Mouse (Mus musculus) small intestine, adult 2 months (tissue): Measurements from ENCODE around the gene Clptm1. TPM values are rescaled to one million over a fixed set of nuclear protein-coding genes. Genes with fewer than 3 reads are reported as not detected.
A peak's percentile ranks its signal among the peaks of the same experiment; 100 is the strongest.

Experiments
- H3K27ac ChIP-seq: fragments of 200-500 bp; 2 replicates; pipeline ENCODE4 v1.5.1; 2012; ENCODE audit warnings: low read depth, low read length, control low read depth, inconsistent platforms; ENCODE audit not compliant: insufficient read depth
- H3K27me3 ChIP-seq: fragments of 200-500 bp; 2 replicates; pipeline ENCODE4 v1.6.1; 2012; ENCODE audit warnings: mild to moderate bottlenecking, moderate library complexity, low read length, inconsistent platforms; ENCODE audit not compliant: control insufficient read depth, insufficient read depth
- H3K36me3 ChIP-seq: fragments of 200-500 bp; 2 replicates; pipeline ENCODE4 v1.6.1; 2012; ENCODE audit warnings: mild to moderate bottlenecking, low read length, control low read depth, inconsistent platforms; ENCODE audit not compliant: control insufficient read depth, insufficient read depth
- H3K4me1 ChIP-seq: fragments of 200-500 bp; 2 replicates; pipeline ENCODE4 v1.6.1; 2012; ENCODE audit warnings: low read length, inconsistent platforms, mixed read lengths; ENCODE audit not compliant: control insufficient read depth, insufficient read depth, insufficient read length
- H3K4me3 ChIP-seq: fragments of 200-500 bp; 2 replicates; pipeline ENCODE4 v1.5.1; 2012; ENCODE audit warnings: low read depth, mild to moderate bottlenecking, control low read depth, inconsistent platforms, low read length, moderate library complexity
- CTCF ChIP-seq: fragments of 200-500 bp; IDR thresholded peaks from 2 replicates; pipeline ENCODE4 v1.5.1; 2012; ENCODE audit warnings: low read depth, mild to moderate bottlenecking, control low read depth, inconsistent platforms, low read length, moderate library complexity, mixed read lengths; ENCODE audit not compliant: insufficient replicate concordance, insufficient read length; ENCODE audit errors: extremely low read depth
- POLR2A ChIP-seq: fragments of 200-500 bp; IDR thresholded peaks from 2 replicates; pipeline ENCODE4 v1.6.1; 2012; ENCODE audit warnings: low read depth, mild to moderate bottlenecking, control low read depth, inconsistent platforms, low read length, moderate library complexity
- WGBS: fragments of 180-500 bp; shearing (Covaris S2); methylation state at CpG from one replicate; pipeline ENCODE4 v1.1.7; 2018; 5-methylcytosine and 5-hydroxymethylcytosine counted together
- polyA plus RNA-seq: library from polyadenylated mRNA; depleted of rRNA; stranded (reverse); fragments of >200 nt; gene quantifications from 2 replicates; pipeline ENCODE4 v1.2.3, GENCODE M21; 2012

Gene Clptm1
- polyA plus RNA-seq, 1 experiment = 141 TPM

GRCm38 (mm10) chr7:19663940-19664339 lies 893 bp downstream of the Clptm1 start:
- peak overlapping the region; percentile 95 for H3K4me3 ChIP-seq
- TF ChIP-seq POLR2A (no peak), CTCF (no peak)
- WGBS = 12% methylated on average over 8 of the region's 8 CpGs
- no peaks in the 10 kb centered on the region for H3K27me3 ChIP-seq
- H3K36me3 ChIP-seq = peaks cover 3% of the 10 kb centered on the region
- H3K4me1 ChIP-seq = peaks cover 7% of the 10 kb centered on the region; the same call in 1 of the 2 replicates
- H3K27ac ChIP-seq = no peak overlapping the region

GRCm38 (mm10) chr7:19652614-19653013 lies 12.2 kb downstream of the Clptm1 start:
- TF ChIP-seq CTCF (no peak), POLR2A (no peak)
- no peak overlapping the region for H3K27ac ChIP-seq
- H3K27me3 ChIP-seq = no peaks in the 10 kb centered on the region
- no peak overlapping the region for H3K4me3 ChIP-seq
- 91% methylated on average over 2 of the region's 2 CpGs for WGBS
- H3K36me3 ChIP-seq = peaks cover 49% of the 10 kb centered on the region
- peaks cover 3% of the 10 kb centered on the region; the same call in 1 of the 2 replicates for H3K4me1 ChIP-seq

- peaks cover 3% of the 10 kb centered on the region; the same call in 1 of the 2 replicates for H3K4me1 ChIP-seq
- peaks cover 56% of the 10 kb centered on the region for H3K36me3 ChIP-seq
- no peak overlapping the region for H3K4me3 ChIP-seq
- TF ChIP-seq POLR2A = no peak
- no peak for TF ChIP-seq CTCF
- WGBS = 71% methylated on average over 6 of the region's 6 CpGs
- H3K27me3 ChIP-seq = no peaks in the 10 kb centered on the region
- no peak overlapping the region for H3K27ac ChIP-seq
Measured at GRCm38 (mm10) chr7:19651063-19651786, 13.6 kb downstream of the Clptm1 start.

GRCm38 (mm10) chr7:19641223-19641622 lies 23.6 kb downstream of the Clptm1 start:
- peaks cover 3% of the 10 kb centered on the region; the same call in 1 of the 2 replicates for H3K4me1 ChIP-seq
- no peak overlapping the region for H3K4me3 ChIP-seq
- H3K27me3 ChIP-seq = no peaks in the 10 kb centered on the region
- TF ChIP-seq POLR2A = no peak
- no peak for TF ChIP-seq CTCF
- peaks cover 82% of the 10 kb centered on the region for H3K36me3 ChIP-seq
- H3K27ac ChIP-seq = no peak overlapping the region
- WGBS = 90% methylated on average over 4 of the region's 4 CpGs

GRCm38 (mm10) chr7:19635074-19635827 lies 29.6 kb downstream of the Clptm1 start:
- no peak overlapping the region for H3K4me3 ChIP-seq

GRCm38 (mm10) chr7:19634591-19634990 lies 30.2 kb downstream of the Clptm1 start:
- TF ChIP-seq POLR2A (no peak), CTCF (no peak)
- peak overlapping the region; percentile 67 for H3K27ac ChIP-seq
- 56% methylated on average over 2 of the region's 2 CpGs for WGBS
- peaks cover 25% of the 10 kb centered on the region for H3K4me1 ChIP-seq
- H3K4me3 ChIP-seq = no peak overlapping the region
- no peaks in the 10 kb centered on the region for H3K27me3 ChIP-seq
- H3K36me3 ChIP-seq = peaks cover 61% of the 10 kb centered on the region

More at GRCm38 (mm10) chr7:19635074-19635827, 29.6 kb downstream of the Clptm1 start:
- H3K36me3 ChIP-seq = peaks cover 62% of the 10 kb centered on the region
- no peaks in the 10 kb centered on the region for H3K27me3 ChIP-seq
- peak overlapping the region; percentile 67 for H3K27ac ChIP-seq
- 59% methylated on average over 11 of the region's 11 CpGs for WGBS
- H3K4me1 ChIP-seq = peaks cover 23% of the 10 kb centered on the region
- TF ChIP-seq CTCF (no peak), POLR2A (no peak)

GRCm38 (mm10) chr7:19633855-19634254 lies 31.0 kb downstream of the Clptm1 start:
- Histone ChIP-seq H3K27ac (no peak overlapping the region), H3K4me1 (peaks cover 25% of the 10 kb centered on the region), H3K36me3 (peaks cover 56% of the 10 kb centered on the region), H3K27me3 (no peaks in the 10 kb centered on the region), H3K4me3 (no peak overlapping the region)
- TF ChIP-seq POLR2A = no peak
- TF ChIP-seq CTCF = no peak
- WGBS = 89% methylated on average over 15 of the region's 15 CpGs
